Mouse (Mus musculus) thymus, postnatal 0 days (tissue): Measurements from ENCODE around the gene Taldo1. TPM values are rescaled to one million over a fixed set of nuclear protein-coding genes. Genes with fewer than 3 reads are reported as not detected.
"Not testable (repeated sequence)": the region's sequence is repeated elsewhere in the genome, so short reads cannot be mapped to it uniquely, and the experiment has no call there.

Source experiments
- DNase-seq: peaks from one replicate; pipeline ENCODE4 v3.0.0-alpha.2; 2015; ENCODE audit warnings: low spot score
- polyA plus RNA-seq: library from polyadenylated mRNA; unstranded; fragments of >200 nt; fragmentation: Nextera tagmentation; extraction: Ambion mirVana; gene quantifications from 2 replicates; pipeline ENCODE4 v1.2.1, GENCODE M21; 2015

Gene Taldo1
- polyA plus RNA-seq, 1 experiment from 2014 or later, result 379 TPM

GRCm38 (mm10) chr7:141438201-141438968, 46.4 kb downstream of the Taldo1 start:
- no peak for DNase-seq

DNA sequence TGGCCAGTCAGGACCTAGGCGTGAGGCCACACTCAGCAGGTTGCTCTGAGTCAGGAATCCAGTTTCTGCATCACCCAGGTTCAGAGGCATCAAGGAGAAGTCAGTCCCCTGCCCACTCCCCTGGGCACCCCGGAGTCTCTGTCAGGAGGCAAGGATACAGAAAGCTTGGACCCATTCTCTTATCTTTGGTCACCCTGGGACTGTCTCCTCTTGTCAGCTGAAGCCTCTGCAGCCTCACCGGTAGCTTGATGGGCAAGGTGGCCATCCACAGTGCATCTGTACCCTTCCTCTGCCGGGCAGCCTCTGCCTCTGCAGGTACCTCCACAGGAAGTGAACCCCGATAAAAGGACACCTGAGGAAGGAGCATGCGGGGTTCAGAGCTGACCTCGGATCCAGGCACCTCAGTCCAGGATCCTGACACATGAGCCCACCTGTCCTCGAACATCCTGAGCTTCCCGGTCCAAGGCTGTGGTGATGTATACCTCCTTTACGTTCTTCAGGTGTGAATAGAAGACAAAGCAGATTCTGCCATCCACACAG, 47.2 kb downstream of the Taldo1 start:
- DNase-seq, result no peak

GRCm38 (mm10) chr7:141439811-141440210, 47.8 kb downstream of the Taldo1 start:
- no peak for DNase-seq

DNA sequence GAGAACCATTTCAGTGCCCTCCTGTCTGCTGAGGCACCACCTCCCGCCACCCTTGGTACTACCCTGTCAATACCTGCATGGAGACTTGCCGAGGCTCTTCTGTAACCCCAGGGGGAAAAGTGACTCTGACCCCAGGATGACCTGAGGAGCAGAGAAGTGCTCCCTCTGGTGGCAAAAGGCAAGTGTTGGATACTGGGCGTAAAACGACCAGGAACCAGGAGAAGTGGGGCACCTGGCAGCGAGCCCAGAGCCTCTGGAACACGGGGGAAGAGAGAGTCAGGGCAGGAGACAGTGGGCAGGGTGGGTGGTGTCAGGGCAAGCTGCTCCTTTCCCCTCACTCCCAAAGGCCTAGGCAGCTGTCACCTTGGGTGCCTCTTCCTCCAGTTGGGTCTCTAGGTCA, 48.6 kb downstream of the Taldo1 start:
- DNase-seq, result peak; percentile 57

GRCm38 (mm10) chr7:141441460-141441859, 49.5 kb downstream of the Taldo1 start:
- DNase-seq, result no peak

- DNase-seq, result no peak
Observed at GRCm38 (mm10) chr7:141442199-141442598, 50.2 kb downstream of the Taldo1 start.

DNA sequence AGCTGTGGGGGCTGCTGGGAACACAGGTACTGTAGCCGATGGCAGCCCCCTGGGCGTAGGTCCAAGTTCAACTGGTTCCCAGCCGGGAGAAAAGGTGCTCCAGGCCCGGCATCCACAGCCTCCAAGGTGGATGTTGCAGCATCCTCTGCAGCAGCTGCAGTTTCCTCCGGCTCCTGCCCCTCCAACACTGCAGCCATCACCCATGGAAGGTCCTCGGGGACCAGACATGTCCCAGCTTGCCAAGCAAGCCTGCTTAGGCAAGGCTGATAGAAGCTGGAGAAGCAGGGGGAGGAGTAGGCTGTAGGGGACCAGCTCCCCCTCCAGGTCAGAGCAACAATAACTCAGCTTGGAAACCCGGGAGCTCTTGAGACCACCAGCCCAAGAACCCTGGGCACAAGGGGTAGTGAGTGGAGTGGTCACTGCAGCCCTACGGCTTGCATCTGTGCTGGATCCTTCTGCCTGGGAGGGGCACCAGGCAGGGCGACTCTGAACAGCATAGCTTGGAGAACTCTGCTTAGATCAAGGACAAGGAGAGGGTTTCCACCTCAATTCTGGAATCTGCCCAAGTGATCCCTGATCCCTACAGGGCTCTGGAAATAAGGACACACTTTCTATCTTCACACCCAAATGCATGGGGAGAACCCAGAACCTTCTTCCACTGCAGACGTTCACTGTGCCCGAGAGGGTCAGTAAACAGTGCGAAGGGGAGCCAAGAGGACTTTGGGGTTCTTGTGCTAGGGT, 51.3 kb downstream of the Taldo1 start:
- peak; percentile 54 for DNase-seq

GRCm38 (mm10) chr7:141443828-141444237, 51.8 kb downstream of the Taldo1 start, which contains the start of gene Pidd1:
Gene Pidd1 (minus strand): TSS chr7:141444025.
- peak; percentile 67 for DNase-seq

DNA sequence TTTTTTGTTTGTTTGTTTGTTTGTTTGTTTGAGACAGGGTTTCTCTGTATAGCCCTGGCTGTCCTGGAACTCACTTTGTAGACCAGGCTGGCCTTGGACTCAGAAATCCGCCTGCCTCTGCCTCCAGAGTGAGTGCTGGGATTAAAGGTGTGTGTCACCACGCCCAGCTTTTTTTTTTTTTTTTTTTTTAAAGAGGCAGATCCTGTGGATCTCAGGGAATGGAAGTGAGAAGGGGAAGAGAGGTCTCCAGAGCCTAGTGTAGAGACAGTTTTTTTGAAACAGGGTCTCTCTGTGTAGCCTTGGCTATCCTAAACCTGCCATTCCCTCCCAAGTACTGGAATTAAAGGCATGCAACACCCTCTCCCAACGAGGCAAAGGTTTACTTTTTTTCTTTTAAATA, 54.4 kb downstream of the Taldo1 start:
- DNase-seq, result not testable (repeated sequence)

- peak; percentile 94 for DNase-seq
Observed at GRCm38 (mm10) chr7:141447110-141447991, 55.4 kb downstream of the Taldo1 start, which contains the start of gene Rplp2. Gene Rplp2 (plus strand): TSS chr7:141447370.

DNA sequence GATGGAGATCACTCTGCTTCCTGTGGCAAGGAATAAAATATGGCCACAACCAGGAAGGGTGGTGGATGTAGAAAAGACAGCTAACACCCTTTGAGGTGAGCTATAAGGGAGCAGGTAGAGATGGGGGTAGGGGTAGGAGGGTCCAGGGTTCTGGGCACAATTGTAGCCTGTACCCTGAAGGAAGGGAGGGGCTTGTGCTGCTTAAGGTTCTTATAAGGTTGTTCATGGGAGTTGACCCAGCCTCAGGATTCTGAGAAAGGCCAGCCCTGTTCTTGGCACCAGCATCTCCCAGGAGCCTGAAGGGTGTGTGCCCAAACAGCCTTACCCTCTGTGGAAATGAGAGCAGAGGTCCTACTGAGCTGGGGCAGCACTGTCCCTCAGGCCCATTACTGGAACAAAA, 59.9 kb downstream of the Taldo1 start:
- DNase-seq, result no peak

Other genes starting within 250 kb of the Taldo1 start
- 71.2 and 72.2 TPM in 2 replicates for gene Rnh1, start 219.3 kb upstream of the Taldo1 start, polyA plus RNA-seq
- 58.8 and 66.5 TPM in 2 replicates for gene Hras, start 198.2 kb upstream of the Taldo1 start, polyA plus RNA-seq
- gene Lrrc56, start 198.0 kb upstream of the Taldo1 start, polyA plus RNA-seq, result 2.5 and 2.9 TPM in 2 replicates
- gene Lmntd2, start 178.1 kb upstream of the Taldo1 start, polyA plus RNA-seq, result 1.1 and 1.8 TPM in 2 replicates
- 19.7 and 20.6 TPM in 2 replicates for gene Rassf7, start 176.3 kb upstream of the Taldo1 start, polyA plus RNA-seq
- gene Phrf1, start 163.4 kb upstream of the Taldo1 start, polyA plus RNA-seq, result 63.0 and 67.4 TPM in 2 replicates
- 46.6 and 46.7 TPM in 2 replicates for gene Irf7, start 125.7 kb upstream of the Taldo1 start, polyA plus RNA-seq
- gene Cdhr5, start 115.4 kb upstream of the Taldo1 start, polyA plus RNA-seq, result 0.42 and 0.73 TPM in 2 replicates
- 3.9 and 5.0 TPM in 2 replicates for gene Sct, start 113.1 kb upstream of the Taldo1 start, polyA plus RNA-seq
- 0.33 and 0.40 TPM in 2 replicates for gene Drd4, start 100.2 kb upstream of the Taldo1 start, polyA plus RNA-seq
- gene Deaf1, start 64.5 kb upstream of the Taldo1 start, polyA plus RNA-seq, result 25.6 and 27.6 TPM in 2 replicates
- gene Tmem80, start 64.5 kb upstream of the Taldo1 start, polyA plus RNA-seq, result 43.0 and 45.6 TPM in 2 replicates
- 8.1 and 10.4 TPM in 2 replicates for gene Eps8l2, start 53.3 kb upstream of the Taldo1 start, polyA plus RNA-seq
- gene Gatd1, start 21.9 kb downstream of the Taldo1 start, polyA plus RNA-seq, result 52.1 and 53.8 TPM in 2 replicates
- 0.24 and 0.26 TPM in 2 replicates for gene Cend1, start 37.3 kb downstream of the Taldo1 start, polyA plus RNA-seq
- 19.0 and 19.1 TPM in 2 replicates for gene Slc25a22, start 45.7 kb downstream of the Taldo1 start, polyA plus RNA-seq
- gene Pidd1, start 51.8 kb downstream of the Taldo1 start, polyA plus RNA-seq, result 13.2 and 14.2 TPM in 2 replicates
- gene Rplp2, start 55.2 kb downstream of the Taldo1 start, polyA plus RNA-seq, result 2,028 and 2,062 TPM in 2 replicates
- 49.2 and 50.5 TPM in 2 replicates for gene Pnpla2, start 63.0 kb downstream of the Taldo1 start, polyA plus RNA-seq
- gene Cracr2b, start 68.9 kb downstream of the Taldo1 start, polyA plus RNA-seq, result 6.1 and 8.9 TPM in 2 replicates
- gene Cd151, start 75.2 kb downstream of the Taldo1 start, polyA plus RNA-seq, result 11.7 and 13.0 TPM in 2 replicates
- 73.5 and 85.3 TPM in 2 replicates for gene Polr2l, start 82.9 kb downstream of the Taldo1 start, polyA plus RNA-seq
- gene Tspan4, start 83.0 kb downstream of the Taldo1 start, polyA plus RNA-seq, result 24.7 and 28.5 TPM in 2 replicates
- 20.3 and 25.4 TPM in 2 replicates for gene Chid1, start 147.7 kb downstream of the Taldo1 start, polyA plus RNA-seq
- gene Ap2a2, start 170.0 kb downstream of the Taldo1 start, polyA plus RNA-seq, result 39.4 and 40.1 TPM in 2 replicates